Mouse (Mus musculus): ENCODE data around the gene Scyl3. TPM values are rescaled to one million over a fixed set of nuclear protein-coding genes. Genes with fewer than 3 reads are reported as not detected.
A peak's percentile ranks its signal among the peaks of the same experiment; 100 is the strongest.

Scyl3 gene
- polyA plus RNA-seq, 1 experiment from 2014 or later: 10.9 TPM

DNA sequence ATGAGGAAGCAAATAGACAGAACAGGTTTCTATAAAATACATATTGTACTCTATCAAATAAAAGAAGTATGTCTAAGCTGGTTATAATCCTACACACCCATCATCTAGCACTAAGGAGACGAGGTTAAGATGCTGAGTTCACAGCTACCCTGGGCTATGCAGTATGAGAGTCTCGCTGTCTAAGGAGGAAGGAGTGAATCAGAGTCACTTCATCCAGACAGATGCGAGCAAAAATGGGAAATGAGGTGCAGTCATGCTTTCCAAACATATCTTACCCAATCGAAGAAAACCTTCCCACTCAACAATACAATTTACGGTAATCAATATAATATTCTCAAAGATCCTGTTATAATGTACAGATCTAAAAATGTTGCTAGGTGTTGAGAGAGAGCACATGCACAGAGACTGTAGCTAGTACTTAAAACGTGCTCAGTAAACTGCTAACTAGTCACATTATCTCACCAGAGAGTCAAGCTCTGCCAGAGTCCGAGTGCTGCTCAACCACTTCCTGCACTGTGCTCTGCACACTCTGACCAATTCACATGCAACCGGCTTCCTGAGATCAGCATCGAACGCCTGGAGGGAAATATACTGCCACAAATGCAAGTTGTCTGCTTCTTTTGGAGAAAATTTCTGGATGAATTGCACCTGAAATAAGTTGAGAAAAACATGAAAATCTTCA is 35.2 kb downstream of the Scyl3 start:
- ATAC-seq (ENCODE audit: insufficient number of reproducible peaks, insufficient read depth, low FRiP score, low read depth): no peak
- no peaks in the 10 kb centered on the region for H3K27me3 ChIP-seq (ENCODE audit: control insufficient read depth, insufficient read depth, low read length)
- 84% methylated on average over 10 of the region's 10 CpGs for WGBS
- H3K4me3 ChIP-seq (ENCODE audit: control insufficient read depth in 1 of 2, insufficient read depth in 1 of 2, low read depth in 1 of 2, low read length in 2 of 2): no peak overlapping the region
- H3K27ac ChIP-seq (replicated peaks in 1 of 2; ENCODE audit: control insufficient read depth in 1 of 2, insufficient read depth in 1 of 2, low read depth in 2 of 2, low read length in 2 of 2): no peak overlapping the region
- no peaks in the 10 kb centered on the region for H3K9me3 ChIP-seq (ENCODE audit: control insufficient read depth, low read length)
- H3K36me3 ChIP-seq (ENCODE audit: control insufficient read depth, insufficient read depth, low read length): peaks cover 38% of the 10 kb centered on the region
- H3K9ac ChIP-seq (ENCODE audit: low read length): no peak overlapping the region
- H3K4me2 ChIP-seq (ENCODE audit: low read length): no peak overlapping the region
- no peaks in the 10 kb centered on the region for H3K4me1 ChIP-seq (ENCODE audit: control insufficient read depth in 2 of 2, insufficient read depth in 2 of 2, low read length in 2 of 2)

DNA sequence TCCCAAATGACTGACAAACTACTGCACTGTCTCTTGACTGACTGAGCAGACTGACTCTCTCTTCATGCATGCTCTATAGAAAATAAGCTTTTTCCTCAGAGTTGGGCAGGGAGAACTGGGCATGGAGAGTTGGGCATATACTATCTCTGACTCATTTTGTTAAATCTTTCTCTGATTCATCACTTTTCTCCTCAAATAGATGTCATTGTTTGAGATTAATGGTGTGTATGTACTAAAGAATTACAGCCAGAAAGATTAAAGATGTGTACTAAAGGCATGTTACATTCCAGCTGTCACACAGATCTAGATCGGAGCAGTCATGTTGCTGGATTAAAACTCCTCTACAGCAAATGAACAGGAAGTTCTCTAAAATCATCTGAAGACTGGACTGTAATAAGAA is 45.6 kb downstream of the Scyl3 start:
- H3K9me3 ChIP-seq (ENCODE audit: control insufficient read depth, low read length): no peaks in the 10 kb centered on the region
- no peak overlapping the region for H3K9ac ChIP-seq (ENCODE audit: low read length)
- peaks cover 26% of the 10 kb centered on the region for H3K36me3 ChIP-seq (ENCODE audit: control insufficient read depth, insufficient read depth, low read length)
- ATAC-seq (ENCODE audit: insufficient number of reproducible peaks, insufficient read depth, low FRiP score, low read depth): no peak
- peaks cover 0 to 2% of the 10 kb centered on the region in 2 experiments; a peak in 1 of 4 replicates for H3K4me1 ChIP-seq (ENCODE audit: control insufficient read depth in 2 of 2, insufficient read depth in 2 of 2, low read length in 2 of 2)
- no peak overlapping the region for H3K27ac ChIP-seq (replicated peaks in 1 of 2; ENCODE audit: control insufficient read depth in 1 of 2, insufficient read depth in 1 of 2, low read depth in 2 of 2, low read length in 2 of 2)
- no peak overlapping the region for H3K4me2 ChIP-seq (ENCODE audit: low read length)
- no peaks in the 10 kb centered on the region for H3K27me3 ChIP-seq (ENCODE audit: control insufficient read depth, insufficient read depth, low read length)
- WGBS: 78% methylated on average over 1 of the region's 1 CpGs
- H3K4me3 ChIP-seq (ENCODE audit: control insufficient read depth in 1 of 2, insufficient read depth in 1 of 2, low read depth in 1 of 2, low read length in 2 of 2): no peak overlapping the region

- H3K9ac ChIP-seq (ENCODE audit: low read length): no peak overlapping the region
- no peak overlapping the region for H3K4me2 ChIP-seq (ENCODE audit: low read length)
- H3K27me3 ChIP-seq (ENCODE audit: control insufficient read depth, insufficient read depth, low read length): no peaks in the 10 kb centered on the region
- no peaks in the 10 kb centered on the region for H3K9me3 ChIP-seq (ENCODE audit: control insufficient read depth, low read length)
- no peak overlapping the region for H3K27ac ChIP-seq (replicated peaks in 1 of 2; ENCODE audit: control insufficient read depth in 1 of 2, insufficient read depth in 1 of 2, low read depth in 2 of 2, low read length in 2 of 2)
- 100% methylated on average over 2 of the region's 2 CpGs for WGBS
- no peak for ATAC-seq (ENCODE audit: insufficient number of reproducible peaks, insufficient read depth, low FRiP score, low read depth)
- H3K4me1 ChIP-seq (ENCODE audit: control insufficient read depth in 2 of 2, insufficient read depth in 2 of 2, low read length in 2 of 2): no peaks in the 10 kb centered on the region; a peak in 1 of 4 replicates
- no peak overlapping the region for H3K4me3 ChIP-seq (ENCODE audit: control insufficient read depth in 1 of 2, insufficient read depth in 1 of 2, low read depth in 1 of 2, low read length in 2 of 2)
- peaks cover 30% of the 10 kb centered on the region for H3K36me3 ChIP-seq (ENCODE audit: control insufficient read depth, insufficient read depth, low read length)
Observed at GRCm38 (mm10) chr1:163975088-163975487, 46.2 kb downstream of the Scyl3 start.

DNA sequence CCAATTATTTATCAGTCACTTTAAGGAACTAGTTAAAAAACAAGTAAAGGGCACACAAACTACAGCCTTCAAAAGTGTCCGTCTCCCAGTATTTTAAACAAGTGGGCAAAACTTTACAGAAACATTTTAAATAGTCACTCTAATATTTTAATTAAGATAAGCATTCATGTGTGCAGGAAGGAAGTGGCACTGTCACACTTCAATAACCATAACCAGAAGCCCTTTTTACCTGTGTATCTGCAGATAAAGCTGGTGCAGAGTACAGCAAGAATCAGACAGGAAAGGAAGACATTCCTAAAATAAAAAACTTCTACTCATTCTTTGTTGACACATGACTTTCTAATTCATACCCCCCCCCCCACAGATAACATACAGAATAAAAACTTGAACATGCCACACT is 47.6 kb downstream of the Scyl3 start:
- Histone ChIP-seq H3K4me1 (ENCODE audit: control insufficient read depth in 2 of 2, insufficient read depth in 2 of 2, low read length in 2 of 2) (no peaks in the 10 kb centered on the region; a peak in 1 of 4 replicates), H3K27me3 (ENCODE audit: control insufficient read depth, insufficient read depth, low read length) (no peaks in the 10 kb centered on the region), H3K4me3 (ENCODE audit: control insufficient read depth in 1 of 2, insufficient read depth in 1 of 2, low read depth in 1 of 2, low read length in 2 of 2) (no peak overlapping the region), H3K36me3 (ENCODE audit: control insufficient read depth, insufficient read depth, low read length) (peaks cover 40% of the 10 kb centered on the region), H3K9me3 (ENCODE audit: control insufficient read depth, low read length) (no peaks in the 10 kb centered on the region), H3K9ac (ENCODE audit: low read length) (no peak overlapping the region), H3K27ac (replicated peaks in 1 of 2; ENCODE audit: control insufficient read depth in 1 of 2, insufficient read depth in 1 of 2, low read depth in 2 of 2, low read length in 2 of 2) (no peak overlapping the region), H3K4me2 (ENCODE audit: low read length) (no peak overlapping the region)
- 82% methylated on average over 1 of the region's 1 CpGs for WGBS
- no peak for ATAC-seq (ENCODE audit: insufficient number of reproducible peaks, insufficient read depth, low FRiP score, low read depth)

GRCm38 (mm10) chr1:163992371-163992770 is 63.5 kb downstream of the Scyl3 start:
- Histone ChIP-seq H3K36me3 (ENCODE audit: control insufficient read depth, insufficient read depth, low read length) (peaks cover 22% of the 10 kb centered on the region; the same call in 1 of the 2 replicates), H3K4me1 (ENCODE audit: control insufficient read depth in 2 of 2, insufficient read depth in 2 of 2, low read length in 2 of 2) (peaks cover 0 to 7% of the 10 kb centered on the region in 2 experiments; a peak in 1 of 4 replicates), H3K4me3 (ENCODE audit: control insufficient read depth in 1 of 2, insufficient read depth in 1 of 2, low read depth in 1 of 2, low read length in 2 of 2) (no peak overlapping the region), H3K27ac (replicated peaks in 1 of 2; ENCODE audit: control insufficient read depth in 1 of 2, insufficient read depth in 1 of 2, low read depth in 2 of 2, low read length in 2 of 2) (no peak overlapping the region), H3K27me3 (ENCODE audit: control insufficient read depth, insufficient read depth, low read length) (no peaks in the 10 kb centered on the region), H3K9ac (ENCODE audit: low read length) (no peak overlapping the region), H3K9me3 (ENCODE audit: control insufficient read depth, low read length) (no peaks in the 10 kb centered on the region), H3K4me2 (ENCODE audit: low read length) (no peak overlapping the region)
- 74% methylated on average over 4 of the region's 4 CpGs for WGBS
- ATAC-seq (ENCODE audit: insufficient number of reproducible peaks, insufficient read depth, low FRiP score, low read depth): no peak

DNA sequence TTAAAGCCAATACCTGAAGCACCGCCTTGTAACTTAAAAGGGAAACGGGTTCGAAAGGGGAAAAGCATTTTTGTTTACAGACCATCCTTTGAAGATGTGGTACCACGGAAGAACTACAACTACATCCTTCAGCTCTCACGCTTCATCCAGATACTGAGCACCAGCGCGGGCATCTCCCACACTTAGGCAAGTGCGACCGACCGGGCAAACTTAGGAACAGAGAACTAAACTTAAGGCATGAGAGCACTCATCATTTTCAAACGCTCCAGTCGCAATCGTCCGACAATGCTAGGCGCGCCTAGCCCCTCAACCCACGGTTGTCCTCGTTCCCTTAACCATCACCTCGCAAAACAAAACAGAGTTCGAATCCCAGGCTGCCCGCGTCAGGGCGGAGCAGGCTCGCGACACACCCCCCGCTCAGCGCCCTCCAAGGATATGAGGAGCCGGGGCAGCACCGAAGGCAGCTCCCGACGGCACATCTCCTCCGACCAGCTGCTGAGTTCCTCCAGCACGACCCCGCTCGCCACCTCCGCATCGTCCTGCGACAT is 65.3 kb downstream of the Scyl3 start:
- Histone ChIP-seq H3K4me1 (ENCODE audit: control insufficient read depth in 2 of 2, insufficient read depth in 2 of 2, low read length in 2 of 2) (peaks cover 0 to 7% of the 10 kb centered on the region in 2 experiments; a peak in 1 of 4 replicates), H3K9me3 (ENCODE audit: control insufficient read depth, low read length) (no peaks in the 10 kb centered on the region), H3K27me3 (ENCODE audit: control insufficient read depth, insufficient read depth, low read length) (no peaks in the 10 kb centered on the region), H3K9ac (ENCODE audit: low read length) (peak overlapping the region; percentile 81), H3K4me3 (ENCODE audit: control insufficient read depth in 1 of 2, insufficient read depth in 1 of 2, low read depth in 1 of 2, low read length in 2 of 2) (peak overlapping the region; percentile 85 to 87), H3K36me3 (ENCODE audit: control insufficient read depth, insufficient read depth, low read length) (peaks cover 12% of the 10 kb centered on the region; the same call in 1 of the 2 replicates), H3K4me2 (ENCODE audit: low read length) (peak overlapping the region; percentile 88), H3K27ac (replicated peaks in 1 of 2; ENCODE audit: control insufficient read depth in 1 of 2, insufficient read depth in 1 of 2, low read depth in 2 of 2, low read length in 2 of 2) (0 out of 4 replicates have a peak overlapping the region, but pooled peaks of 1 of the 2 experiments have one; percentile 33)
- peak; percentile 42; the same call in 1 of the 2 replicates for ATAC-seq (ENCODE audit: insufficient number of reproducible peaks, insufficient read depth, low FRiP score, low read depth)
- 2% methylated on average over 37 of the region's 38 CpGs for WGBS

- Histone ChIP-seq H3K4me1 (ENCODE audit: control insufficient read depth in 2 of 2, insufficient read depth in 2 of 2, low read length in 2 of 2) (peaks cover 0 to 7% of the 10 kb centered on the region in 2 experiments; a peak in 1 of 4 replicates), H3K27ac (replicated peaks in 1 of 2; ENCODE audit: control insufficient read depth in 1 of 2, insufficient read depth in 1 of 2, low read depth in 2 of 2, low read length in 2 of 2) (peak within 1 kb of the TSS; percentile 77 to 90), H3K9ac (ENCODE audit: low read length) (peak within 1 kb of the TSS; percentile 81), H3K4me3 (ENCODE audit: control insufficient read depth in 1 of 2, insufficient read depth in 1 of 2, low read depth in 1 of 2, low read length in 2 of 2) (peak within 1 kb of the TSS; percentile 85 to 87), H3K27me3 (ENCODE audit: control insufficient read depth, insufficient read depth, low read length) (no peaks in the 10 kb centered on the region), H3K4me2 (ENCODE audit: low read length) (peak within 1 kb of the TSS; percentile 88), H3K36me3 (ENCODE audit: control insufficient read depth, insufficient read depth, low read length) (peaks cover 12% of the 10 kb centered on the region; the same call in 1 of the 2 replicates), H3K9me3 (ENCODE audit: control insufficient read depth, low read length) (no peaks in the 10 kb centered on the region)
- ATAC-seq (ENCODE audit: insufficient number of reproducible peaks, insufficient read depth, low FRiP score, low read depth): peak; percentile 95
- 3% methylated on average over 42 of the region's 43 CpGs for WGBS
Observed at GRCm38 (mm10) chr1:163994721-163995608, 66.1 kb downstream of the Scyl3 start, which contains the start of the genes BC055324 and Mettl18. TSS of gene BC055324 (minus strand) at chr1:163994796. TSS of gene Mettl18 (plus strand) at chr1:163994889.

All from heart, embryonic 14.5 days (tissue).